Mouse (Mus musculus) ovary, adult 18-20 months (tissue): ENCODE data around the gene Soga1.

Experiments
- DNase-seq: peaks from one replicate; pipeline ENCODE4 v3.0.0; 2022; ENCODE audit warnings: low spot score, mixed read lengths

The Soga1 gene

DNA sequence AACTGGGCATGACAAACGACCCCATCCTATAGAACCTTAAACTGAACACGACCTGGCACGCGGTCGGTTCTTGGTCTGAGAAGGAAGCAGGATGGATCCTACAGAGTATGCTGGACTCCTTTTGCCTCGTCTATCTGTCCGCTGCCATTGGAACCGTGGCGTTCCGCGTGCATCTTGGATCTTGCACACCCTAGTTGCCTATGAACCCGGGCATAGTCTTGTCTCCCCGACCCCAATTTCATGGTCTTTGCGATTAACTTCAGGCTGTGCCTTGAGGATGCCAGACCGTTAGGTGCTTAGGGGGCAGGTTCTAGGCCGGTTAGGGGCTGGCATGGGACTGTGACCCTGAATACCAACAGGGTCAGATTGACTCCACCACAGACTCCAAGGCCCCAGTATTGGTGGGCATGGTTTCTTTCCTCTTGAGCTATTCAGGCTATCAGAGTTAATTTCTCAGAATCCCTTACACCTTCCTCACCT, 687 bp upstream of the Soga1 start:
- DNase-seq: no peak

DNA sequence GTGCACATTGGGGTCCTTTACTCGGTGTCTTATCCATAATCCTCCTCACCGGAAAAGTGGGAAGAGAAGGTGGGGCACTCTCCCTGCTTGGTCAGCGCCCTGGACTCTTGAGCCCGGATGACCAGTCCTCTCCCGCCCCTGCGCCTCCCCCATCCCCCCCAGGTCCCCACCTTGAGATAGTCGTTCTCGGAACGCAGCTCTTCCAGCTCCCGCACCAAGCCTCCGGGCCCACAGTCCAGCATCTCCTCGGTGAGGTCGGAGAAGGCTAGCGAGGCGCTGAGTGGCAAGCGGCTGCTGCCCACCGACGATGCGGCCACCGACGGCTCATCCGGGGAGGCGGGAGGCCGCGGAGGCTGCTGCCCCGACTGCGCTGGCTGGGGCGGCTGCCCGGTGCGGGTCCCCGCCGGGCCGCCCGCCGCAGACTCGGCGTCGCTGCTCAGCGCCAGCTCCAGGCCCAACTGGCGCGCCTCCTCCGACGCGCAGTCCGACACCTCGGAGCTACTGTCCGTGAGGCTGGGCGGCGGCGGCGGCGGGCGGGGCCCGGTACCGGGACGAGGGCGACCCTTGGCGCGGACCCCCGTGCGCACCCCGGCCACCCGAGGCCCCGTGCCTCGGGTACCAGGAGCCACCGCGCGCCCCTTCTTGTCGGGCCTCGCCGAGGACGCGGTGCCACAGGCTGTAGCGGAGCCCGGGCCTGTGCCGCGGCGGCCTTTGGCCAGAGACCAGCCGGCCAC, 828 bp downstream of the Soga1 start:
- DNase-seq: no peak

DNA sequence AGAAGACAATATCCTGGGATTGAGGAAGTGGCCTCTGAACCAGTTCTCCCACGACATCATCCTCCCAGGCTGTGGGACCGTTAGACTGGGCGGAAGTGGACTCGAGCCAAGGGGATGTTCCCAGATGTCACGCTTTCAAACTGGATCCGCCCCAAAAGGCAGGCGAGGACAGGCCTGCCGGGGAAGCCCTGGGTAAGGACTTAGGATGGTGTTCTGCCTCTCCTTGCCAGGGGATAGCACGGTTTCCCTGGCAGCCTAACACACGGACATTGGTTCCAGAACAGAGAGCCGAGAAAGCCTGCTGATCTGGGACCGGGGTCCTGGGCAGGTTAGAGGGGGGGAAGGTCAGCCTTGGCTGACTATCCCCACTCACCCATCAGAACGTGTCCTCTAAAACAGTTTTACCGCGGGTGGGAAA, 1.4 kb downstream of the Soga1 start:
- peak; percentile 69 for DNase-seq

DNA sequence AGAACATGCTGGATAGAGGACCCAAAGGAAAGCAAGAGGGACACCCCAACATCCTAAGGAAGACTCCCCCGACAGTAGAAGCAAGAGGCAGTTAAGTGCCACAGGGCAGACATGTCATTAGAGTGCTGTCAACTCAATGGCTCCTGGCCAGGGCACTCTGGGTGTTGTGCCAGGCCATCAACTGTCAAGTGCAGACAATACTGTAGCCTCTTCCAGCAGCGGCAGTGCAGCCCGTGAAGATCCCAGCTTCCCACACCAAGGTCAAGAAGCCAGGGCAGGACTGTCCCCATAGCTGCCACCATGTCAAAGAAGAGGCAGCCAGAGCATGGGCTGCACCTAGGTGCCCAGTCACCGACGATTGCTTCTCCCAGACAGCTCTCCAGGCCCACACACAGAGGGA, 1.9 kb downstream of the Soga1 start:
- no peak for DNase-seq

DNA sequence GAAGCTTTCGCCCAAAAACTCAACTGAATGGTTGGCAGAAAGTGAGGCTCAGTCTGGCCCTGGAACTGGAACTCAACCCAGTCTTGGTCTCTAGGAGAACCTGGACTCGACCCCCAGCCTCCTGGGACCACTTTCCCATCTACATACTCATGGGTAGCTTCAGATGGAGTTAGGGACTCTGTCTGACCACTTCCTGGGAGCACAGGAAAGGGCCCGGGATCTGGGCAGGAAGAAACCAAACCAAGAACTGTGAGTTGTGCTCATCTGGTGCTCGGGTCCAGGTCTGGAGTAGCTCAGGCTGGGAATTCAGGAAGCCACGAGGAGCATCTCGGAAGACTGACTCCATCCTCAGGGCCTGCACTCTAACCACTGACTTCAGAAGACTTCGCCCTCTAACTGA, 2.5 kb downstream of the Soga1 start:
- DNase-seq: no peak

DNA sequence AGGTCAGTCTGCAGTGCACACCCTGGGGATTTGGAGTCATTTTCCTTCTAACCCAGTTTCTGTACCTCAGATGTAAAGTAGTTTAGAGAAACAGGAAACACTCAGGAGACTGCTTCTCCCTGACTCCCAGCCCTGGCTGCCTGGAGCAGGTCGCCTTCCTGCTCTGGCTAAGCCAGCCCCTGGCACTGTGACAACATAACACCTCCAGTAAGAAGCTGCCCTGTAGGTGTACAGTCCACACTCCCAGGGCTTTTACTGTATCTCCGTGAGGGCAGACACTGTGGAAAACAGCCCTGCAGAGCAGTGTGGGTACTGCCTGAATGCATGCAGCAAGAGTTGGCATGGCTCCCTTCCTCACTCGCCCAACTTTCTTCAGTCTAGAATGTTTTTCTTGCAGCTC, 3.4 kb downstream of the Soga1 start:
- DNase-seq: no peak

DNA sequence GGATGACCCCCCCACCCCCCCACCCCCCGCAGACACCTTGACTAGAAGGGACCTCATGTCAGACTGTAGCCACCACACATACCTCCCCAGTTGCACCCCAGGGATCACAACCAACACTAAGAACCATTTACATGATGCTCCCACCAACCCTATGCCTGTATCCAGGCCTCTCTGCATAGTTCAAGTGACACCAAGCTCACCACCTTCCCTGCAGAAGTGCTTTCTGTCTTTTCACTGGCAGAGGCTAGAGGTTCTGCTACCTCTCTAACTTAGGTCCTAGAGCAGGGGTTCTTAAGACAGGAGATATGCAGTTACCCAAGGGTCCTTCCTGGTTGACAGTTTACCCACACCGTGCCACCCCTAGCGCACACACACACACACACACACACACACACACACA, 3.8 kb downstream of the Soga1 start:
- no peak for DNase-seq

DNA sequence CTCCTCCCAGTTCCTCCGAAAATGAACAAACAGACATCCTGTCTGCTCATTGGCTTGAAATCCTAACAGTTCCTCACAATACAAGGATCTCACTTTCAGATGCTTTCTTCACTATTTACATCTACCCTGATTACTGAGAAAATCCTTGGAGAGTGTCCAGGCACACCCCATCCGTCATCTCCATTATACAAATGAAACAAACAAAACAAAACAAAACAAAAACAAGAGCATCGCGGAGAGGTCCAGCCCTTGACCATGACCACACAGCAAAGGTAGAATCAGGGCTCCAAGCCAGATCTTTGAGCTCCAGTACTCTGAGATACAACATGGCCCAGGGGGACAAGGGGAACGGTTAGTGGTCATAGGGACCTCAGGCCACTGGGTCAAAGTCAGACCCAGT, 4.3 kb downstream of the Soga1 start:
- no peak for DNase-seq

DNA sequence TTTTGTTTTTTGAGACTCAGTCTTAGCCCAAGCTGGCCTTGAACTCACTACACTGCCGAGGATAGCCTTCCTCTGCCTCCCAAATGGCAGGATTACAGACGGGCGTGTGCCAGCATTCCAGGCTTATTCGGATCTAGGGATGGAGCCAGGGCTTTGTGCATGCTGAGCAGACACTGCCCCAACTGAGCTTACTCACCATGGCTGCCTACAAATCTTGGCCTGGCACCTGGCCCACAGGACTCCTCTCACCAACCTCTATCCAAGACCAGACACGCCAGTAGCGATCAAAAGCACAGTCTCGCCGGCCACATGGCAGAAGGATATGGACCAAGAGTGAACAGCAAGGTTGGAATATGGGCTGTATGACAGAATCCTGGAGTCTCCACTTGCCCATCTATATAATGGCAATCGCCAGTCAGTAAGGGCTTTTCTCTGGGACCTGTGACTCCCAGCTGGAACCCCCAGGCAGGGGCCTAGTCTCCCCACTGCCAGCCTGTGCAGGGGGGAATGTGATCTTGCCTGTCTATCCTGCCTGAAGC, 4.8 kb downstream of the Soga1 start:
- DNase-seq: no peak

DNA sequence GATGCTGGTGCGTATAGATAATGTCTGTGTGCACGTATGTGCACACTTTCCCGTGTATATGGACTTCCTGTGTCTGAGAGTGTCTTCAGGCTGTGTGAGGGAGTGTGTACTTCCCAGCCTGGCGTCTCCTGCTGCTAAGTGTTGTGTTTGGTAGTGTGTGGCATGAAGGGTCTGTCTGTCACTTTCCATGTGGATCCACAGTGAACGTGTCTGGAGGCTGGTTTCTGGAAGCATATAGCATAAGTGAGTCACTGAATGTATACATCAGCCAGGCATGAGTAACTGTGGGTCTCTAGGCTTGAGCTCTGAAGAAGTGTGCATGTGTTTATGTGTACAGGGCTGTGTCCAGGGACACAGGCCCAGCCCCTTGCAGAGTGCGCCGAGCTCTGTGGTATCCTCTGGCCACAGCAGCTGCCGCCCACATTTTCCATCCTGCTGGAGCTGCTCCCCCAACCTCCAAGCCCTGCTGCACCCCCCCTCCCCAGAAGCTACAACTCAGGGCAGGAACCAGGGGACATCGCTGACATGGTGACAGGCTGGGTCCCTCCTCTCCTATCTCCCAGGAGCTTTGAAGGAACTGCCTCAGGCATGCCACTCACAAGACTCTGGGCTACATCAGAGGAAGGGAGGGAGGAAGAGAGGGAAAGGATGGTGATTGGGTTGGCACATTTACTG, 5.5 kb downstream of the Soga1 start:
- no peak for DNase-seq

DNA sequence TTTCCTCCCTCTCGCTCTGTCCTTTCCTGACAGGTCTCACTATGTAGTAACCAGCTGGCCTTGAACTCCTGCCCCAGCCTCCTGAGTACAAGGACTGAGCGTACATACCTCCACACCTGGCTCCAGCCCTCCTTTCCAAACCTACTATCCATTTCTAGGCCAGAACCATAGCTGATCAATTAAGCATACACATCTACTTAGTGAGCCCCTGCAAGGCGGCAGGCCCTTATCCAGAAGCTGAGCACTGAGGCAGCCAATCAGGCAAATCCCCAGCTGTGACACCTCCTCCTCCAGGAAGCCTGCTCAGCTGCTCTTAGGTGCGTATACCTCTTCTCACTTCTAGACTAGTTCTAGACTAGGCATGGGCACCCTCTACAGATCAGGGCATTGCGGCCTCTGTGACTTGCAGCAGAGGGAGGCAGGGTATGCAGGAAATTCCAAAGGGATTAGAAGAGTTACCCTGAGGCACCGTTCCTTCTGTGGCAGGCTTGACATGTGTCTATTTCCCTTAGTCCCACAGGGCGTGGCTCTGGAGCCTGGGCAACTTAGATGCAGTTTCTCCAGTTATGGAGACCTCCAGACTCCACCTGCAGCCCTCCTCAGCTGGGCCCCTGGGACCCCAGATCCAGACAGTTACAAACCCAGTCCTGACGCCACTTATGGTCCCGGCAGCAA, 6.6 kb downstream of the Soga1 start:
- DNase-seq: no peak

DNA sequence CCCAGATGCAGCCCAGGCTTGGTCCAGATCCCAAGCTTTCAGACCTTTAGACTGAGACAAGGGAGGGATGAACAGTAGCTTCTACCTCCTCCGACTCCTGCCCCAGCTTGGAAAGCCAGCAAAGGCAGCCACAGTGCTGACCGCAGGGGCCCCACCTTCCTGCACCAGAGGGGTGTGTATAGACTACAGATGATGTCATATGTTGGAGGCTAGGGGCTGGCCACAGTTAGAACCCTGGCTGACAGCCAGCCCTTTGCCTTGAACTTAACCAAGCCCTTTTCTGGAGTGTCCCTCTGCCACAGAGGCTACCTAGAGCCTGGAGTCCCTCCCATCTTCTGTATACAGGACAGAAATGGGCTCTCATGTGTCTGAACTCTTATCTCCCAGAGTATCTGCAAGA, 7.5 kb downstream of the Soga1 start:
- peak; percentile 60 for DNase-seq

DNA sequence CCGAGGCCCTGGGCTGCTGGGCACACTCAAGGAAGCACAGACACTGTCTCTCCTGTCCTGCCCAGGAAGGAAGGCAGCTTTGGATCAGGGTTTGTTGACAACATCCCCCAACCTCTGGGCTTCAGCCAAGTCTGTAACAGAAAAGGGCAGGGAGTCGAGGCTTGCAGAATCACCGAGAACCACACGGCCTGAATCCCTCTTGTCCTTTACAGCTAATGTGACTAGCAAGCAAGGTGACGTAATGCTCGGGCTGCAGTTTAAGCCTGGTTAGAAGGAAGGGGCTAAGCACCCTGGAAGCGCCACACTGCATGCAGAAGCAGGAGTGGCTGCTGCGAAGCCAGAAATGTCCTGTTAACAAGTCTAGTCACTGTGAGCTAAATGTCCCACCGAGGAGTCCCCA, 8.7 kb downstream of the Soga1 start:
- no peak for DNase-seq

DNA sequence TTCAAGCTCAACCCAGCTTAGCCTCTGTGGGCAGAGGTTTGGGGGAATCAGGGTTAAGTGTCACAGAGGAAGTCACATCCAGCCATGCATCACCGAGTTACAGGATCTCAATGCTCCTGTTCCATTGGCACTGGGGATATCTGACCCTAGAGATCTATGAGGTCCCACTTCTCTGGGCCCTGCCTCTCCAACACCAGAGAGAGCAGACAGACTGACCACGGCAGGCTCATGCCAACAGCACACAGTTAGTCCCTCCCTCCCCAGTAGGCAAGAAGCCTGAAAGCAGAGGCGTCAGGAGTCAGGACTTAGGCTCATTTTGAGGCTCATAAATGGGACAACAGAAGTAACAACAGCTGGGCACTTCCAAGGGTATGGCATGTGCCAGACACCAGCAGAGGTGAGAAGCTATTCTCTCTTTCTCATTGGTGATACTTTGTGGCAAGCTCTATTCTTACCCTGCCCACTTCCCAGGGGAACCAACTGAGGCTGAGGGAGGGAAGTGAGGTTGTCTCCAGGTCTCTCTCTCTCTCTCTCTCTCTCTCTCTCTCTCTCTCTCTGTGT, 9.2 kb downstream of the Soga1 start:
- no peak for DNase-seq

DNA sequence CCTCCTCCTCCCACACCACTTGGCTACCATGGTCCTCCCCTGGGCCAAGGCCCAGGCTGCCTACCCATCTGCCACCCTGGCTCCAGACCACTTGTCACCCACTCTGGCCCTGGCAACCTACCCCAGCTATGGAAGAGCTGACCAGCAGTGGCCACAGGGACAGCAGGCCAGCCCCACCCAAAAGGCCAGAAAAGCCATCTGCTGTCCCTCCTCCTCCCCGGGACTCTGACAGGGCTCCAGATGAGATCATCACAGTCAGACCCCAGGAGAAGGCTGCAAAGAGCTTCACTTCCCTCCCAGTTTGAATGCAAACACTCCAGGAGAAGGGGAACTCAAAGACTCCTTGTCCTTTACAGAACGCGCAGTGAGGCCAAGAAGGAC, 9.7 kb downstream of the Soga1 start:
- DNase-seq: no peak

DNA sequence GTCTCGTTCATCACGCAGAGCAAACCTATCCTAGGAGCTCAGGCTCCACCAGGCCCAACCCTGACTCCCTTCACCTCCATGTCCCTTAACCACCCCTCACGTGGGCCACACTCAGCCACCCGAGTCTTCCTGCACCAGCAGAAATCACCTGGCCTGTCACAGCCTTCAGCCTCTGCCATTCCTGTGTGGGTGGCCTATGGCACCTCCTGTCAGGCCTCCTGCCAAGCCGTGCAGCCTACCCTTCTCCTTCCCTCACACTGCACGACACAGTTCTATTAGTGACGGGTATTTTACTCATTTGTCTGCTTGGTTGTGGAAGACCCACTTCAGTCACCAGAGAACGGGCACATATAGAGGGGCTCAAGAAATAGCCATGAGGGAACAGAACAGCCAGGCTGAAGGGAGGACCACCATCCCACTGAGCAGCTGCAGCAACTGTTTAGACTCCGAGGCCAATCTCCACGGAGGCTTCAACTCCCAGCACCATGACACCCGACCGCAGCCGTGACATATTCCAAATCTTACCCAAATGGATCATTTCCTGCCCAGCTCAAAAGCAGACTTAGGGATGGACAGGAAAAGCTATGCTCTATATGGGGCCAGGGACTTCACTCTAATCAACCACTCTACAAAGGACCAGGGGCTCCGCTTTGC, 10.2 kb downstream of the Soga1 start:
- DNase-seq: no peak

DNA sequence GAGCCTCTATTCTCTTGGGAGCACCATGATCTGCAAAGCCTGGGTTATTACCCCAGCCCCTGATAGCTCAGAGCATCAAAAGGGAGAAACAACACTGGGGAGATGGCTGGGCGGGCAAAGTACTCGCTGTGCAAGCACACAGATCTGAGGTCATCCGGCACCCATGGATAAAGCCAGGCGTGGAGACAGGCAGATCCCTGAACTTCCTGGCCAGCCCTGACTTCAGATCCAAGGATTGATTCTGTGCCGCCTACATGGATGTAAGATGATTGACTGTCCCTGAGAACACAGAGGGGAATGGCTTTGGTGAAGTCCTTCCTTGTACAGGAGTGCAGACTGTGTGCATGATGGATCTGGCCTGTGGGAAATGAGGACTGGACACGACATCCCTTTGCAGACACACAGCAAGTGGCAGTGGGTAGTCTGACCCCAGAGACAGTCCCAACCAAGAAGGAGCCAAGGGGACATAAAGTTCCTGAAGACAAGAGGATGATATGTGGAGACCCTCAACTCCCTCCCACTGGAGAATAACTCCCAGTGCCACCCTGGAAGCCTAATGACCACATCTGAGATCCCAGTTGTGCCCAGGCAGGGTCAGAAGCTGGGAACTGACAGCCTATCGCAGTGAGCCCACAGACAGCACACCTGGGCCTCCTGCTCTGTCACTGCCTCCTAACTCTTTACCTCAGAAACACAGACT, 12.2 kb downstream of the Soga1 start:
- no peak for DNase-seq

DNA sequence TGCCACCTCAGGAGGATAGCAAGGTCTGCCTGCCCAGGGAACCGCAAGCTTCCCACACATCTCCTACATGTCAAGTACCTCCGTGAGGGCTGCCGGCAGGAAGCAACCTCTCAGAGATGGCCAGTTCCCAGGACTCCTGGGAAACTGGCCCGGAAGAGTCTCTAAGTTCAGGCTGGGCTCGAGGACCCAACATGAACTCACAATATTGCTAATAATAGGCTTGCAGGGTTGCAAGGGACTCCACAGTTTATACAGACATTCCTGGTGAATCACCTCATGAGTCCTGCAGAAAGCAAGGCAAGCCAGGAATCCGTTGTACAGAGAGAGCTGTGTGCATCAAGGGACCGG, 13.2 kb downstream of the Soga1 start:
- DNase-seq: no peak

DNA sequence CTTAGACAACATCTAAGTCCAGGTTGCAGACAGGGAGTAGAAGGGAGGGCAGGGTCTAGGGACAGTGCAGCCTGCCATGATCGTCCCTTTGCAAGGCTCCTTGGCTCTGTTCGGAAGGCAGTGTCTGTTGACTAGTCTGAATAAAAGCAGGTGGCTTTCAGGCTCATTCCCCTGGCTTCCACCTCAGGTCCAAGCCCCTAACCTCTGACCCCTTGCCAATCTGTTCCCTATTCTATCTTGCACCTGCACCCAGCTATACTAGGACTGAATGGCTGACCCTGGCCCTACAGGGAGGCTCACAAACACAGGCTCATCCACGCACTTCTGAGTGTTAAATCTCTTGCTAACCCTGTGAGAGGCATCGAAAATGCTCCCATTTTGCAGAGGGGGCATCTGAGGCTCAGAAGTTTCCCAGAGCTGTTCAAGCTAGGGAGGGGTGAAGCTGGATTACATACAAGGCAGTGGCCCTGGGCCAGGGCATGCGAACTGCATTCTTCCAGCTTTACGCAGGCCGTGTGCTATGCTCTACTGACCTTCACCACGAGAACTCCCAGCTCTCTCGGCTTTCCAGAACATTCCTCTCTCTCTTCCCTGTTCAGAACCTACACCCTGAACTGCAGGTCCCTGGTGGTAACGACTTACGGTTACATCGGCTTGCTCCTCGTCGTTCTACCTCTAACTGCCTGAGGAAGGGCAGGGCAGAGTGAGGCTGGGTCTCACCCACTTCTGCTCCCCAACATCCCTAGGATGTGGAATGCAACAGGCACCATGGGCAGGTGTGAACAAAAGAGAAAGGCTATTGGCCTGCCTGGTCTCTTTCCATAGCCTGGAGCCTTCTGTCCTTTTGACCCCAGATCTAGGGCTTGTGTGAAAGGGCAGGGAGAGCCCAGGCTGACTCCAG, 13.8 kb downstream of the Soga1 start:
- no peak for DNase-seq

DNA sequence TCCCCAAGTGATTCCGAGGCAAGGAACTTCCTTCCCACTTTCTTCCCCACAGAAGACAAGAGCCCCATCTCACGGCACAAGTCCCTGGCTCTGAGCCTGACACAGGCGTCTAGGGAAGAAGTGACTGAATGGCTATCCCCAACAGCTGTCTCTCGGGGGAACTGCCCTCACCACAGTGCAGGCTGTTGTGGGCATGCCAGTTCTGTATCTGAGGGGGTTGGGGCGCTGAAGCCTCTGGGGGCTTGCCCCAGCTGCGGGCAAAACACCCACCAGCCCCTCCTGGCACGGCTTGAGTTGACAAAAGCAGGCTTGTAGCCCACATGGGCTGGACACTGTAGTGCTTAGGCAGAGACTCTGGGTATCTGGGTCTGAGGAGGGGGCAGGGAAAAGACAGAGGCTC, 14.9 kb downstream of the Soga1 start:
- no peak for DNase-seq
